Mouse (Mus musculus): ENCODE data around the gene Olfr539.
"Not testable (repeated sequence)": the region's sequence is repeated elsewhere in the genome, so short reads cannot be mapped to it uniquely, and the experiment has no call there.

Olfr539 gene
- long read RNA-seq, experiment 1 = 0 reads
- long read RNA-seq, experiment 2 = 0 reads

GRCm38 (mm10) chr7:140659630-140660029, at the start of gene Olfr539:
Gene Olfr539, plus strand, starts transcription at chr7:140659930.
- intact Hi-C loops (cut with DNase I) = loop anchor here (5.0 kb wide), 1 partner anchor 33 kb away; no protein-coding TSS in a partner anchor

- intact Hi-C loops (cut with DNase I) = not testable (repeated sequence)
These were observed 31.1 kb upstream of the Olfr539 start, which contains the start of gene Olfr61 for GRCm38 (mm10) chr7:140628670-140629069. Gene Olfr61, plus strand, starts transcription at chr7:140628970.

- intact Hi-C loops (cut with DNase I) = no loop called here
These were observed 29.2 kb upstream of the Olfr539 start for GRCm38 (mm10) chr7:140630559-140630958.

- intact Hi-C loops (cut with DNase I) = no loop called here
These were observed 13.6 kb upstream of the Olfr539 start, which contains the start of gene Olfr53 for GRCm38 (mm10) chr7:140646152-140646551. Gene Olfr53, plus strand, starts transcription at chr7:140646452.

GRCm38 (mm10) chr7:140670693-140671092, 11.0 kb downstream of the Olfr539 start:
- intact Hi-C loops (cut with DNase I) = not testable (repeated sequence)

- intact Hi-C loops (cut with DNase I) = no loop called here
These were observed 16.1 kb downstream of the Olfr539 start for GRCm38 (mm10) chr7:140675863-140676262.

- intact Hi-C loops (cut with DNase I) = not testable (repeated sequence)
These were observed 19.9 kb downstream of the Olfr539 start for GRCm38 (mm10) chr7:140679591-140679990.

- intact Hi-C loops (cut with DNase I) = no loop called here
These were observed 21.9 kb downstream of the Olfr539 start, which contains the start of gene Olfr45 for GRCm38 (mm10) chr7:140681651-140682050. Gene Olfr45, plus strand, starts transcription at chr7:140681951.

GRCm38 (mm10) chr7:140696967-140697366, 37.2 kb downstream of the Olfr539 start, which contains the start of gene Olfr541:
Gene Olfr541, plus strand, starts transcription at chr7:140697267.
- intact Hi-C loops (cut with DNase I) = no loop called here

GRCm38 (mm10) chr7:140706348-140706747, 46.6 kb downstream of the Olfr539 start:
- intact Hi-C loops (cut with DNase I) = no loop called here

GRCm38 (mm10) chr7:140707536-140708284, 48.0 kb downstream of the Olfr539 start:
- intact Hi-C loops (cut with DNase I) = no loop called here

GRCm38 (mm10) chr7:140717155-140718055, 57.7 kb downstream of the Olfr539 start:
- intact Hi-C loops (cut with DNase I) = no loop called here

- intact Hi-C loops (cut with DNase I) = no loop called here
These were observed 61.4 kb downstream of the Olfr539 start for GRCm38 (mm10) chr7:140721095-140721494.

GRCm38 (mm10) chr7:140725558-140725957, 65.8 kb downstream of the Olfr539 start:
- intact Hi-C loops (cut with DNase I) = no loop called here
